Mouse (Mus musculus) E14TG2a.4 (cell line): ENCODE measurements around the gene Usp6nl.

Source experiments
- CTCF ChIP-seq: conservative IDR thresholded peaks from 2 replicates; pipeline ENCODE4 v1.5.1; 2014; ENCODE audit warnings: low read length
- NANOG ChIP-seq: IDR thresholded peaks from 2 replicates; pipeline ENCODE4 v1.6.1; 2014; ENCODE audit warnings: borderline replicate concordance, low read length, mixed read lengths
- POU5F1 ChIP-seq: IDR thresholded peaks from 2 replicates; pipeline ENCODE4 v1.6.1; 2014; ENCODE audit warnings: low read length, borderline replicate concordance

DNA sequence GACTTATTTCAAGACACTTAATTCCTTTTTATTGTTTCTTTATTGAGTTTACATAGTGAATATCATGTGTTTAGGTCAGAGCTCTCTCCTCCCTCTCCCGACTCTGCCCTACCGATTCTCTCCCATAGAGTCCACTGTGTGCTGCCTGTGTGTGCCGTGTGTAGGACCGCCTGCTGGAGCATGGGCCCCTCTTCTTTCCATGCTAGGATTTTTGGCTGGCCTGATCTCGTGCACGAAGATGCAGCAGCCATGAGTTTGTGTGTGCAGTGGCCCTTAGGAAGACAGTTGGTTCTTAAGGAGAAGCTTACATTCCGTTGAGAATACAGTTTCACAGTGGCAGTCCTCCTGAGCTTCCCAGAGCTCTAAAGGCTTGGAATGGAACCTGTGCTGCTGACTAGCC lies 19.0 kb downstream of the Usp6nl start:
- TF ChIP-seq CTCF, result no peak
- TF ChIP-seq POU5F1, result no peak
- no peak for TF ChIP-seq NANOG
